Mouse (Mus musculus): ENCODE results near the gene Plod2. TPM values are rescaled to one million over a fixed set of nuclear protein-coding genes. Genes with fewer than 3 reads are reported as not detected.

Plod2 gene
- polyA plus RNA-seq, 1 experiment from 2014 or later, result 15.7 TPM

DNA sequence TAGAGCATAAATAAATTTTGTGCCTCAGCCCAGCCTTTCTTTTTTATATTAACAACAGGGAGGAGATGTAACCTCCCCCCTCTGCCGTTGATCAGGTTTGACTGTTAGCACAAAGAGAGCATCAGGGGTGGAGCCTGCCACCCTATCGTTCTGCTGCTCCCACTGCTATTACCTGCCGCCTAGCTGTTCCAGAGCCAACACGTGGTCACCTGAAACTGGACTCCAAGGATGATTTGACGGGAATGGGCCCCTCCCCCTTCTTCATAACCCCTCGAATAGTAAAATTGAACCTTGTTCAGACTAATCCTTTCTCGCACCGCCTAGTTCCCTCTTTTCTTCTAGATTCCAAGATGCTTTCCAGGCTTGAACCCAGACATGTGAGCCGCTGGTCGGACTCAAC, 21.3 kb upstream of the Plod2 start:
- Histone ChIP-seq H3K9ac (replicated peaks; ENCODE audit: low read depth) (no peak overlapping the region), H3K36me3 (ENCODE audit: insufficient read depth, low read length) (no peaks in the 10 kb centered on the region), H3K4me2 (replicated peaks; ENCODE audit: low read depth, low read length) (no peak overlapping the region), H3K27me3 (replicated peaks; ENCODE audit: insufficient read depth, low read length) (no peaks in the 10 kb centered on the region), H3K4me3 (ENCODE audit: low read depth, low read length) (no peak overlapping the region), H3K4me1 (ENCODE audit: insufficient read depth, low read depth, low read length) (no peaks in the 10 kb centered on the region), H3K27ac (ENCODE audit: low read length) (no peak overlapping the region), H3K9me3 (ENCODE audit: low read length) (no peaks in the 10 kb centered on the region)
- WGBS, result 87% methylated on average over 10 of the region's 10 CpGs
- TF ChIP-seq EP300 (IDR thresholded peaks at IDR 0.05) (no peak), CTCF (IDR thresholded peaks at IDR 0.05) (no peak)
- ATAC-seq (no peak), DNase-seq (ENCODE audit: low spot score) (no peak)

DNA sequence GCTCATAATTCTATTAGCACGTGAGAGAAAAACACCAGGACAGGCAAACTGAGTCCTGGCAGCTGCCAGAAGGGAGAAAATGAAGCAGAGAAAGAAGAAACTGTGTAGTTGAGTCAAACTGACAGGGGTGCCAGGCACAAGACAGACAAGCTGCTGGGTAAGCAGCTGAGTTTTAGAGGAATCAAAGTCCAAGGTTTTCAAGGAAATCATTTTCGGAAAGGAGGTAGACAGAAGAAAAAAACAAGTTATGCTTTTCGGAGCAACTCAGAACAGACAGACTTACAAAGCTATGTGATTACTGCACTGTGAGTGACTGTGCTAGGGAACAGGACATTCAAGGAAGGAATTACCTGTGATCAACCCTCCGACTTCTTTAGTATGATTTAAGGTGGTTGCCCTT, 17.5 kb upstream of the Plod2 start:
- Histone ChIP-seq H3K27ac (ENCODE audit: low read length) (no peak overlapping the region), H3K4me2 (replicated peaks; ENCODE audit: low read depth, low read length) (no peak overlapping the region), H3K9me3 (ENCODE audit: low read length) (no peaks in the 10 kb centered on the region), H3K36me3 (ENCODE audit: insufficient read depth, low read length) (no peaks in the 10 kb centered on the region), H3K4me3 (ENCODE audit: low read depth, low read length) (no peak overlapping the region), H3K9ac (replicated peaks; ENCODE audit: low read depth) (no peak overlapping the region), H3K27me3 (replicated peaks; ENCODE audit: insufficient read depth, low read length) (no peaks in the 10 kb centered on the region), H3K4me1 (ENCODE audit: insufficient read depth, low read depth, low read length) (no peaks in the 10 kb centered on the region)
- no peak for ATAC-seq
- no peak for TF ChIP-seq CTCF (IDR thresholded peaks at IDR 0.05)
- TF ChIP-seq EP300 (IDR thresholded peaks at IDR 0.05), result no peak
- WGBS, result 70% methylated on average over 4 of the region's 4 CpGs
- no peak for DNase-seq (ENCODE audit: low spot score)

DNA sequence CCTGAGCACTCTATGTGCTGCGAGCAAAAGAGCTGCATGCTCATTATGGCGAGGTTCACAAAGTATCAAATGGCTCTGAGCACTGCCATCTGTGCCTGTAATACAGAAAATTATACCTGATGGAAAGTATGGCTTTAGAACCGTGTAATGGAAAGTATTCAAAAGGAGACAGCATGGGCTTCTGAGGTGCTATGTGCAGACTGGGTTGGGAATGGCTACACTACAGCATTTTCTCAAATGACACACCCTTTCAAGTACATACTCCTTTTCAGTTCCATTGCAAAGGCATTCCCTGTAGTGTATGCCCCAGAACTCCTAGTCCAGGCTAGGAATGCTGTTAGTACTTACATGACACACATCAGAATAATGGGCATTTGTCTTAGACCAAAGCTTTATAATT, 12.0 kb upstream of the Plod2 start:
- WGBS, result 79% methylated on average over 3 of the region's 3 CpGs
- DNase-seq (ENCODE audit: low spot score) (no peak), ATAC-seq (no peak)
- Histone ChIP-seq H3K27ac (ENCODE audit: low read length) (no peak overlapping the region), H3K9me3 (ENCODE audit: low read length) (no peaks in the 10 kb centered on the region), H3K4me1 (ENCODE audit: insufficient read depth, low read depth, low read length) (no peaks in the 10 kb centered on the region), H3K36me3 (ENCODE audit: insufficient read depth, low read length) (no peaks in the 10 kb centered on the region), H3K4me2 (replicated peaks; ENCODE audit: low read depth, low read length) (no peak overlapping the region), H3K27me3 (replicated peaks; ENCODE audit: insufficient read depth, low read length) (no peaks in the 10 kb centered on the region), H3K4me3 (ENCODE audit: low read depth, low read length) (no peak overlapping the region), H3K9ac (replicated peaks; ENCODE audit: low read depth) (no peak overlapping the region)
- TF ChIP-seq EP300 (IDR thresholded peaks at IDR 0.05) (no peak), CTCF (IDR thresholded peaks at IDR 0.05) (no peak)

DNA sequence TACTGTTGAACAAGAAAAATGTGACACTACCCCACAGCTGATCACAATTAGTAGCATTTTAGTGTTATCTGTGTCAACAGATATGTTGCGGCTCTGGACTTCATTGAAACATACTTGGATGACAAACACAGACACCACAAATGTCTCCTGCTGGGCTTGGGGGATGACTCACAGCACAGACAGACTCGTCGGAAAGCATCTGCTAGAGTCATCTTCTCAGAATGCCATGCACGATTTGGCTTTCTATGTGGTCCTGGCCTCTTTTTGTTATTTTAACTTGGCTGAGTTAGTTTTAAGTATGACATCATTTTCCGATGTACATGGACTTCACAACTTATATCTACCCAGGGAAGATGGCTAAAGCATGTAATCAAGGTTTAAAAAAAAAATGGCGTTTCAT, 4.3 kb upstream of the Plod2 start:
- DNase-seq (ENCODE audit: low spot score), result no peak
- 67% methylated on average over 6 of the region's 6 CpGs for WGBS
- no peaks in the 10 kb centered on the region for H3K36me3 ChIP-seq (ENCODE audit: insufficient read depth, low read length)
- H3K27ac ChIP-seq (ENCODE audit: low read length), result no peak overlapping the region
- ATAC-seq, result no peak
- H3K9ac ChIP-seq (replicated peaks; ENCODE audit: low read depth), result no peak overlapping the region
- no peaks in the 10 kb centered on the region for H3K9me3 ChIP-seq (ENCODE audit: low read length)
- TF ChIP-seq CTCF (IDR thresholded peaks at IDR 0.05), result no peak
- no peak for TF ChIP-seq EP300 (IDR thresholded peaks at IDR 0.05)
- peaks cover 4% of the 10 kb centered on the region; the same call in 1 of the 2 replicates for H3K4me1 ChIP-seq (ENCODE audit: insufficient read depth, low read depth, low read length)
- no peak overlapping the region for H3K4me3 ChIP-seq (ENCODE audit: low read depth, low read length)
- no peak overlapping the region for H3K4me2 ChIP-seq (replicated peaks; ENCODE audit: low read depth, low read length)
- no peaks in the 10 kb centered on the region for H3K27me3 ChIP-seq (replicated peaks; ENCODE audit: insufficient read depth, low read length)

DNA sequence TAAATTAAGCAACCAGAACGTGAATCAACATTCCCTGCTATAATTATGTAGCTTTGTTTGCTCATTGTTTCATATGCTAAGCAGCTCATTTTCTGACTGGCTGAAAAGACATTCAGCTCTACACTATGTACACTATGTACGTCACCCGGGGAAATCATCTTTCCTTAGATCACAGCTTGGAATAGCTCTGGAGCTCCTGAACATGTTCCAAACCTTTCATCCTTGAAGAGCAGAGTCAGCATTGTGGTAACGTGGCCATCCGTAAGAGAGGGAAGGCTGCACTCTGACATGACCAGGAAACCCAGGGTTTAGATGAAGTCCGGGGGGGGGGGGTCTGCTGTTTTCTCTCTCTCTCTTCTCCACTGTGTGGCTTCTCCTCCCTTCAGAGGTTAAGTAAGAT, 3.8 kb upstream of the Plod2 start:
- Histone ChIP-seq H3K9ac (replicated peaks; ENCODE audit: low read depth) (no peak overlapping the region), H3K4me3 (ENCODE audit: low read depth, low read length) (no peak overlapping the region), H3K27me3 (replicated peaks; ENCODE audit: insufficient read depth, low read length) (no peaks in the 10 kb centered on the region), H3K4me1 (ENCODE audit: insufficient read depth, low read depth, low read length) (peaks cover 4% of the 10 kb centered on the region; the same call in 1 of the 2 replicates), H3K4me2 (replicated peaks; ENCODE audit: low read depth, low read length) (no peak overlapping the region), H3K9me3 (ENCODE audit: low read length) (no peaks in the 10 kb centered on the region), H3K36me3 (ENCODE audit: insufficient read depth, low read length) (no peaks in the 10 kb centered on the region), H3K27ac (ENCODE audit: low read length) (no peak overlapping the region)
- DNase-seq (ENCODE audit: low spot score) (peak; percentile 33), ATAC-seq (peak; percentile 9; the same call in 1 of the 2 replicates)
- TF ChIP-seq EP300 (IDR thresholded peaks at IDR 0.05), result no peak
- no peak for TF ChIP-seq CTCF (IDR thresholded peaks at IDR 0.05)
- WGBS, result 56% methylated on average over 6 of the region's 6 CpGs

DNA sequence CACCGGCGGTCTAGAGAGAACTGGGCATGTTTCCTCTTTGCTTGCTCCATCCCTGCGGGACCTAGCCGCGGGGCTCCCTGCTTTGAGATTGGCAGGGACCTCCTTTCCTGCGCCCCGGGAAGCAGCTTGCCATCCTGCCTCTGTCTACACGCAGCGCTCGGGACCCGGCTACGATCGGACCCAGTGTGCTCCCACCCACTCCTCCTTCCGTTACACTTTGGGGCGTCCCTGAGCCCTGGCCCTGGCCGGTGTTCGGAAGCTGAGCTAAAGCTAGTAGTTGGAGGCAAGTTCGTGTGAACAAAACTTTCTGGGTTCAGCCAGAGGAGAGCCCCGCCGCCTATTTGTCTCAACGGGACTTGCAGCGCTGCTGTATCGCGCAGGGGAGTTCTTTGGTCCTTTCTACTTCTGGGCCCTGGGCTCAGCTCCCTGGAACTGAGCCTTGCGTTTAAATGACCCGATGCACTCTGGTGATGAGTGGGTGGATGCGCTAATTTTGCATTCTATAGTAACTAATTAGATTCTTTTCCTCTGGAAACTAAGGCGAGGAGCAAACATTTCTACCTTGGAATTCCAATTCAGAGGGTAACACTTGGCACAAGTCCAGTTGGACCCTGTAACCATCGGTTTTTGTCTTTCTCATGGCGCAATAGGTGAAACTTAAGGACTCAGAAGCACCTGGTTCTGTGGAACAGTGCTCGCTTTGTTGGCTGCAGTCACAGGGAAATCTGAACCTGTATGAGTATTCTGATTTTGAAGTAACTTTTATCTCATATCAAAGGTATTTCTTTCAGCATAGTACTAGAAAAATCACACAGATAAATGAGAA, 781 bp downstream of the Plod2 start:
- Histone ChIP-seq H3K9ac (replicated peaks; ENCODE audit: low read depth) (peak overlapping the region; percentile 65), H3K36me3 (ENCODE audit: insufficient read depth, low read length) (no peaks in the 10 kb centered on the region), H3K27ac (ENCODE audit: low read length) (peak overlapping the region; percentile 85), H3K4me1 (ENCODE audit: insufficient read depth, low read depth, low read length) (peaks cover 4% of the 10 kb centered on the region; the same call in 1 of the 2 replicates), H3K4me3 (ENCODE audit: low read depth, low read length) (peak overlapping the region; percentile 75), H3K4me2 (replicated peaks; ENCODE audit: low read depth, low read length) (peak overlapping the region; percentile 92), H3K27me3 (replicated peaks; ENCODE audit: insufficient read depth, low read length) (no peaks in the 10 kb centered on the region), H3K9me3 (ENCODE audit: low read length) (no peaks in the 10 kb centered on the region)
- peak; percentile 30 for ATAC-seq
- 3% methylated on average over 31 of the region's 31 CpGs for whole genome bisulfite sequencing
- DNase-seq (ENCODE audit: low spot score), result peak; percentile 58
- TF ChIP-seq CTCF (IDR thresholded peaks at IDR 0.05) (peak; percentile 36), EP300 (IDR thresholded peaks at IDR 0.05) (no peak)

Data from lung, postnatal 0 days (tissue).